Mouse (Mus musculus) E14TG2a.4 (cell line): ENCODE measurements around the gene Rapgef3.
A peak's percentile ranks its signal among the peaks of the same experiment; 100 is the strongest.

Experiments
- CTCF ChIP-seq: conservative IDR thresholded peaks from 2 replicates; pipeline ENCODE4 v1.5.1; 2014; ENCODE audit warnings: low read length
- NANOG ChIP-seq: IDR thresholded peaks from 2 replicates; pipeline ENCODE4 v1.6.1; 2014; ENCODE audit warnings: borderline replicate concordance, low read length, mixed read lengths

DNA sequence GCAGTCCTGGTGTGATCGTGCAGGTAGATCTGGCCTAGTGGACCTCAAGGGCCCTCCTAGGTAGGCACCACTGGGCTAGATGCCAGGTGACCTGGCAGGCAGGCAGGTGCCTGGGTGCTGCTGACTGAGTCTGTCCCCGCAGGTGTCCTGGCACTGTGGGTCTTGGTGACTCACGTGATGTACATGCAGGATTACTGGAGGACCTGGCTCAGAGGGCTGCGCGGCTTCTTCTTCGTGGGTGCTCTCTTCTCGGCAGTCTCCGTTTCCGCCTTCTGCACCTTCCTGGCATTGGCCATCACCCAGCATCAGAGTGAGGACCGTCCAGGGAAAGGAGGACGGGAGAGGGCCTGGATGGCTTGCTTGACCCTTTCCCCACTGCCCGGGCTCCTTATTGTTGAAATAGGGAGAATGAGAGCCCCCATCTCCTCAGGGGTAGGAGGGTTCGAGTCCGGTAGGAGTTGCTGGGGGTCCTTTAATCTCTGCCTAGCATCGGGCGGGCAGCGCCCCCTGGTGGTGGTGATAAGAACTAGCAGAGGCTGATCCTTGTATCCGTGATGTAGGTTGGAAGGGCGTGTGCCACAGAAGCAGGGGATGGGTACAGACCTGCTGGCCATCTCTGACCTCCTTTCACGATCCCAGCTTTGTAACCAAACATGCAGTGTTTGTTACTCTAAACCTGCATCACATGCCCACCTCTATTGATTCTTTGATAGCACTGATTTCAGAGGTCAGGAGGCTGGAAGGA, 22.2 kb upstream of the Rapgef3 start:
- TF ChIP-seq CTCF: peak; percentile 86
- no peak for TF ChIP-seq NANOG
